In genomic region chr9:20887704-20888385, GRCm38 (mm10) we compare ENCODE assay signal across 8 mouse cellular contexts. TPM values are rescaled to one million over a fixed set of nuclear protein-coding genes. Genes with fewer than 3 reads are reported as not detected.
DNase-seq lines count a peak whose midpoint lies in the region; ATAC-seq lines count a peak whose summit lies in the region.

Ppan (plus strand) TSS chr9:20888175.

- H3K27me3 ChIP-seq in intestine, embryonic 14.5 days (replicated peaks; ENCODE audit: control insufficient read depth, insufficient read depth, low read length) = no peaks in the 10 kb centered on the region

- peak within 1 kb of the TSS; percentile 88 for H3K9ac ChIP-seq in intestine, embryonic 14.5 days (ENCODE audit: low read length)

- under 1% methylated on average over 41 of the region's 43 CpGs for WGBS in intestine, embryonic 14.5 days

- intact Hi-C loops in left cerebral cortex, postnatal 14 days (cut with DNase I) = no loop called here

- H3K36me3 ChIP-seq in intestine, embryonic 14.5 days (ENCODE audit: control insufficient read depth, insufficient read depth, low read length) = peaks cover 36% of the 10 kb centered on the region

- DNase-seq in adrenal gland, adult 18-20 months (ENCODE audit: low spot score in 2 of 2) = peak; percentile 89 to 91
- DNase-seq in embryo, embryonic 11 days = peak; percentile 97
- DNase-seq in gastrocnemius, postnatal 25 days = peak; percentile 93
- DNase-seq in intestine, embryonic 14.5 days (ENCODE audit: low spot score) = peak; percentile 95
- peak; percentile 96 for DNase-seq in left cerebral cortex, postnatal 14 days (ENCODE audit: low spot score in 2 of 2)
- DNase-seq in mesoderm, embryonic 11.5 days (ENCODE audit: low read depth, low spot score) = peak; percentile 97
- DNase-seq in right cerebral cortex, postnatal 36 days (ENCODE audit: low spot score in 2 of 2) = peak; percentile 95 to 97
- peak; percentile 94 for DNase-seq in yolk sac, embryonic 10.5 days (ENCODE audit: low spot score)

- peak within 1 kb of the TSS; percentile 94 for H3K27ac ChIP-seq in intestine, embryonic 14.5 days (ENCODE audit: low read depth)

- H3K9me3 ChIP-seq in intestine, embryonic 14.5 days (ENCODE audit: control insufficient read depth, low read length) = no peaks in the 10 kb centered on the region

- peak within 1 kb of the TSS; percentile 65 for H3K4me3 ChIP-seq in intestine, embryonic 14.5 days (ENCODE audit: low read depth, low read length)

- peak; percentile 95 for ATAC-seq in intestine, embryonic 14.5 days (replicated peaks; ENCODE audit: low FRiP score, low TSS enrichment, low read depth)

- H3K4me1 ChIP-seq in intestine, embryonic 14.5 days (replicated peaks; ENCODE audit: control insufficient read depth, insufficient read depth, low read length) = 0 out of 2 replicates have a peak, but pooled peaks cover 3% of the 10 kb centered on the region

- peak within 1 kb of the TSS; percentile 75 for H3K4me2 ChIP-seq in intestine, embryonic 14.5 days (ENCODE audit: low read length)

RNA-seq across cellular contexts. Expression of gene Ppan, which starts in this region (rescaled TPM):
- 10 to 100 TPM; 39.8 to 41.1 TPM for total RNA-seq in adrenal gland, adult 18-20 months (2021)
- 1 to 10 TPM; 7.4 to 7.7 TPM for total RNA-seq in gastrocnemius, postnatal 25 days (2021)
- polyA plus RNA-seq in intestine, embryonic 14.5 days (2014; fragmentation: Nextera tagmentation; extraction: Ambion mirVana) = 101 and 106 TPM in 2 replicates
- total RNA-seq in left cerebral cortex, postnatal 14 days (2021) = 10 to 100 TPM; 22.8 to 25.7 TPM

Comparison
In these comparisons a context has a peak if more than half of its experiments do, and no peak if none do; other contexts are left out.
1. Peak in every context shown above with its lines: DNase-seq, ATAC-seq, H3K4me3 ChIP-seq and H3K27ac ChIP-seq.